Mouse (Mus musculus) right cerebral cortex, postnatal 14 days (tissue): ENCODE results near the gene Zfp109.
A peak's percentile ranks its signal among the peaks of the same experiment; 100 is the strongest.

Source experiments
- DNase-seq: peaks from one replicate; pipeline ENCODE4 v3.0.0; 2022

Gene Zfp109

DNA sequence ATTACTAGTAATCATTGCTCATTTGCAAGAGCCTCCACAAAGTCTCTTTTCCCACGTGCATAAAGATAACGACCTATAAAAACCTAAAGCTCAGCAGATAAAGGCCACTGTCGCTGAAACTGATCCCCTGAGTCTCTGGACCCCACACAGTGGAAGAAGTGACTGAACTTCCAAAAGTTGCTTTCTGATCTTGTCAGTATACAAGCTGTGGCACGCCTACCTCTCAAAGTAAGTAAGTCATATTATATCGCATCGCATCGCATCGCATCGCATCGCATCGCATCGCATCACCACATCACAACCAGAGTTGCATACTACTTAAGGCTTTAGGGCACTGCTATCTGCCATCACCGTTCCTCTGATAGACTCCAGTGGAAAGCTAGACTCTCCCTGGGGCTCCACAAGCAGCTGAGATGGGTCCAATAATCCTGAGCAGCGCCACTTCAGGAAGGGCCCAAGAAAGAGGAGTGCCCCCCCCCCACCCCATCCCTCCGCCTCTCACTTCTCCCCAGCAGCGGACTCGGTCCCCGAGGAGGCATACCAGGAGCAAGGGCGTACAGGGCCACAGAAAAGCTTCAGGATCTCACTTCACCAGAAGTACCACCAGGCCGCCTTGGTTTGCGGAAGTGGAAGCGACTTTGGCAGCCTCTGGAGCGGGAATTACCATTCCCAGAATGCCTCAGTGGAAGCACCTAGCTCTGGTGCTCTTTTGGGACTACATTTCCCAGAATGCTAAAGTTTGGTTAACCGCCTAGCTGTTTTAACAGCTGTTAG, 29.7 kb downstream of the Zfp109 start:
- peak; percentile 62 for DNase-seq

DNA sequence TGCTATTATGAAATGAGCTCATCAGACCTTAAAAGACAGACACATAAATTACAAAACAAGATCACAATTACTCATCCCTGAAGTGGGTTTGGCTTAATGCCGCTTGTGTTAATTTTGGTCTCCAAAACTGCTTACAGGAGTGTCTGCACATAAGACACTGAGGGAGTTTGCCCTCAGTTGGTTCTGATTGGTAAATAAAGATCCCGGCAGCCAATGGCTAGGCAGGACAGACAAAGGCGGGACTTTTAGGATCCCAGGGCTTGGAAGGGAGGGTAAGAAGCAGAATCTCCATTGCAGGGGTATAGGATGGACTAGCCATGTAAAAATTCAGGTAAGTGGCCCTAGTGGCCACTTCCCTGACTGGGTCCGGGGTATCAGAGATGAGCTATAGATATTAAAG, 40.4 kb downstream of the Zfp109 start:
- no peak for DNase-seq

DNA sequence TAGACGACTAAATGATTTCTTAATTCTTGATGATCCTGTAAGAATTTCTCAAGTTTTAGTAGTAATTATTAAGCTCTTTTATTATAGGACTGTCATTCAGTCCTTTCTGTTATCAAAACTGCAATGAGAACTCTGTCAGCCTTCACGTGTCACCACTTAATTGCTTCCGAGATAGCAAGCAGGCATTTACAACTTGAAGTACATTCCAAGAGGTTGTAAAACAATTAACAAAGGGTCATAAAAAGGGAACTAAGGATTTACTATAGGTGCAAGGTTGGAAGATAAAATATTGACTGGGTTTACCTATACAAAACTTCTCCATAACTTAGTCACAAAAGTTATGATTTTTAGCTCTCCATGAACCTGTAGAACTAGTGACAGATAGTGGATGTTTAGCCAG, 44.2 kb downstream of the Zfp109 start:
- DNase-seq, result no peak

DNA sequence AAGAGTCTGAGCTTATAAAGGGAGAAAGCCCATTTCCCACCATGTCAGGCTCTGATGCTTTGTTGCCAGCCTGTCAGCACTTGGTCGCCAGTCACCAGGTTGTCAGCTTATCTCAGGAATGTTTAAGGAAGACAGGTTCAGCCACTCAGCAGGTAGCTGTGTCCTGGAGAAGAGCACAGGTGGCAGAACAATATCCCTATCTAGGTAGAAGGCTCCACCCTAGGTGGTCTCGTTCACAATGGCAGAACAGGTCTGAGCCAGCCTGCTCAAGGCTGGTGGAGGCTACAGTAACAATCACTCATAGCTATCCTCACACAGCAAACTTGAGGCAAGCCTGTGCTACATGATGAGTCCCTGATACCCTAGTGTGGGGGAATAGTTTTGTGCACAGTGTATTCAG, 46.0 kb downstream of the Zfp109 start:
- DNase-seq, result no peak

DNA sequence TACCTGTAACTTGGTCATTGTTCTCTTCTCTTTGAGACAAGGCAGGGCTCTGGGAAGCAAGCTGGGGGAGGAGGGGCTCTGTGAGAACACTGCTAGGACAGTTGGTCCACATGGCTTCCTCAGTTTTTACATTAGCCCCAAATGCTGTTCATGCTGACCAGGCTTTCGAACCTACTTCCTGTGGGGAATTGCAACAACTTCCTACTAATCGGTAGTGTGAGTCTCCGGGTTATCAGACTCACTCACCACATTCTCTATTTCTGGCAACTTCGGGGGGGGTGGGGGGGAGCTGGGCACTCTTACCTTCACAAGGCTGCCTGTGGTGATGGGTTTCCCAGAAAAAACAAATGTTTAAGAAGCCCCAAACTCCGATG, 47.8 kb downstream of the Zfp109 start:
- no peak for DNase-seq

DNA sequence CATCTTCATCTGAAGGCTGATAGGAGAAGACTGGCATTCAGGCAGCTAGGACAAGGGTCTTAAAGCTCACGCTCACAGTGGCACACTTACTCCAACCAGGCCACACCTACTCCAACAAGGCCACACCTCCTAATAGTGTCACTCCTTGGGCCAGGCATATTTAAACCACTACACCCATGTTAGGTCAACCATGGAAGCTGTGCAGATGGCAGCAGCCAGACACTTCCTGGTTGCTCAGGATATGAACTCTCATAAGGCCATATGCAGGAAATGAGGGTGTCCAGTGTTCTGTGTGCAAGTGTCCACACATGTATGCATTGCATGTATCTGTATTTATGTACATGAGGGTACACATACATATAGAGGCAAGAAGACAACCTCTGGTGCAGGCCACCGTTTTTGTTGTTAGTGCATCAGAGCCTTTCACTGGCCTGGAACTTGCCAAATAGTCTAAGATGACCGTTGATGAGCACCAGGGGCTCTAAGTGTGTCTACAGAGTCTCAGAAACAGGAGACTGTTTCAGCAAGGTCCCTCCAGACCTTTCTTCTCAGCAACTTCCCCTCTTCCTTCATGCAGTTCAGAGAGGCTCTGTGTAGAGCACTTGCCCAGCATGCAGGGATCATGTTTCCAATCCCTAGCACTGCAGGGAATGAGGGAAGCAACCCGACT, 48.3 kb downstream of the Zfp109 start:
- DNase-seq, result no peak

DNA sequence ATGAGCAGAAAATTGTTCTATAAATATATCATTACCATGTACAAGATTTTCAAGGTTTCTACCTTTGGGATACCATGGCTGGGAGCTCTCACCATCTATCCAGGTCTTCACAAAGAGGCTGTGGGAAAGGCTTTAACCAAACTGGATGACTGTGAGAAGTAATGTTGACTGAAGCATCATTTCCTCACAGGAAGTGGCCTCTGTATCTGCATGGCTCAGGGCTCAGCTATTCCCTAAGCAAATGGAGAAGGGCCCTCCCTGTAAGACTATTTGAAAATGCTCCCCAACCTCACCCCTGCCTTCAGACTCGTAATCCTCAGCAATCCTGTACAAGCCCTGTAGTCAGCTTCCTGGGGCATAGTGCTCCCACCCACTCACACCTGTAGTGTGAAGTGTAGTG, 49.7 kb downstream of the Zfp109 start:
- DNase-seq, result no peak
